Mouse (Mus musculus): ENCODE results near the gene Ncbp2.

- TF ChIP-seq CTCF (IDR thresholded peaks at IDR 0.05; ENCODE audit: extremely low read depth, insufficient read depth, insufficient read length, insufficient replicate concordance) (no peak), POLR2A (IDR thresholded peaks at IDR 0.05; ENCODE audit: low read depth, low read length) (no peak)
These were observed 37.9 kb upstream of the Ncbp2 start for GRCm38 (mm10) chr16:31910281-31910847.
